Mouse (Mus musculus) adrenal gland, adult 18-20 months (tissue): ENCODE data around the gene Sugt1. TPM values are rescaled to one million over a fixed set of nuclear protein-coding genes. Genes with fewer than 3 reads are reported as not detected.

Experiments
- DNase-seq, 2 experiments: peaks; one replicate each; pipeline ENCODE4 v3.0.0; 2021 to 2022; ENCODE audit warnings: low spot score in 2 of 2
- microRNA-seq, 2 experiments: library from miRNA; unstranded; fragments of <30 nt; microRNA quantifications; one replicate each; pipeline ENCODE4 v1.2.0; 2021; ENCODE audit warnings: borderline number of aligned reads in 2 of 2
- total RNA-seq, 2 experiments: library from RNA; stranded (reverse); gene quantifications; 1 replicate in 1 of 2; 2 replicates in 1 of 2; pipeline ENCODE4 v1.2.3; 2021

Sugt1 gene
- total RNA-seq, 2 experiments from 2014 or later: 79.4 to 121 TPM

GRCm38 (mm10) chr14:79673083-79674013, 85.9 kb downstream of the Sugt1 start:
- no peak for DNase-seq

GRCm38 (mm10) chr14:79677108-79677753, 89.7 kb downstream of the Sugt1 start:
- no peak for DNase-seq

DNA sequence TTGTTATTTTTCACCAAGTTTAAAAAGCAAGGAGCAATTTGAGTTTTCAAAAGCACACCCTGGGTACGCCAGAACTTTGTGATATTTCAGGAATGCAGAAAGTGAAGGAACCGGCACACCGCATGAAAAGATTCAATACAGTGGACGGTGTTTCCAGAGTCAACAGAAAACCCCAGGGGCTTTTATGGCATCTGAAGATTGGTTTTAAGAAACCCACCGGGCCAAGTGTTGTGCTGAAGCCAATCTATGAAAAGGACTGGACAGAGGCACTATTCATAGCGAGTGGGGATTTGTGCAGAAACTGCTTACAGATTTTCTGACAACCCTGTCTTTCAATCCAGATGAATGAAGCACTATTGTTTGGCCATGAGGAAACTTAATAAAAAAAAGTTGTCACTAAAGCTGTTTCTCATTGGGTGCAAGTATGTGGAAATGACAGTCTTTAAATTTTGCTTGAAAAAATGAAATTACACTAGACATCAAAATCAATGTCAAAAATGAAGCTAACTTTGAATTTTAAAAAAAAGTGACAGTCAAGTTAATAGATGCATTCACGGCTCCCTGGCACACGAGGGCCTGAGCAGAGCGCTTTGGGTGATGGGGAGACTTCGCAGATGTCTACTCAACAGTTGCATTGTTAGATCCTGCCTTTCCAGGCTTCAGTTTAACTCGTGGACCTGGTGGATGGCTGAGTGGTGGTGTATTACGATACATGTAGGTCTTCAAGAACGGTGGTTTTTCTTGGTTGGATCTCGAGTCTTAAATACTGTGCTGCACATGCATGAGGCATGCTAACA, 90.6 kb downstream of the Sugt1 start:
- no peak for DNase-seq

GRCm38 (mm10) chr14:79680652-79681051, 93.2 kb downstream of the Sugt1 start:
- no peak for DNase-seq

Small RNA genes lying within 50 kb of the gene (microRNA-seq; reads per million reads assigned to microRNA genes)
- 0 reads per million in 2 experiments for gene Gm27857

Other genes starting within 250 kb of the Sugt1 start
- gene Naa16, start 196.9 kb upstream of the Sugt1 start, total RNA-seq: 10 to 100 TPM; 22.7 to 25.1 TPM
- gene Mtrf1, start 189.9 kb upstream of the Sugt1 start, total RNA-seq: 1 to 10 TPM; 4.3 to 4.7 TPM
- gene Kbtbd7, start 161.2 kb upstream of the Sugt1 start, total RNA-seq: 1 to 10 TPM; 7.0 to 8.7 TPM
- gene Kbtbd6, start 135.9 kb upstream of the Sugt1 start, total RNA-seq: under 1 TPM; 0.16 to 0.27 TPM
- gene Elf1, start 106.5 kb upstream of the Sugt1 start, total RNA-seq: 10 to 100 TPM; 19.2 to 23.1 TPM
- 10 to 100 TPM; 31.6 to 39.4 TPM for gene Wbp4, start 106.2 kb upstream of the Sugt1 start, total RNA-seq
- 1 to 10 TPM in 1 of 2 experiments, under 1 TPM in 1; 0.93 to 2.0 TPM for gene Cnmd, start 74.5 kb downstream of the Sugt1 start, total RNA-seq
- gene Pcdh8, start 183.6 kb downstream of the Sugt1 start, total RNA-seq: under 1 TPM in 1 of 2 experiments, not detected in 1; 0.43 TPM